Mouse (Mus musculus) erythroblast, adult 5-6 weeks (primary cell): Measurements from ENCODE around the gene Ccl26. TPM values are rescaled to one million over a fixed set of nuclear protein-coding genes. Genes with fewer than 3 reads are reported as not detected.

Source experiments
- ATAC-seq: replicated peaks from 2 replicates; pipeline ENCODE4 v1.8.0; 2016; ENCODE audit warnings: moderate number of reproducible peaks, mild to moderate bottlenecking, moderate TSS enrichment, inconsistent platforms; ENCODE audit not compliant: poor library complexity, low FRiP score, severe bottlenecking
- total RNA-seq, 2 experiments: library from RNA; stranded (forward) in 1 of 2; stranded (reverse) in 1 of 2; fragments of 150-400 nt in 1 of 2; fragments of 200-764, 138-1000 nt in 1 of 2; gene quantifications; 2 replicates each; pipeline versions ENCODE4 v1.2.3 to v1.2.4; 2015 to 2017; ENCODE audit warnings: low replicate concordance in 2 of 2

Gene Ccl26
- total RNA-seq, 2 experiments from 2014 or later: not detected

DNA sequence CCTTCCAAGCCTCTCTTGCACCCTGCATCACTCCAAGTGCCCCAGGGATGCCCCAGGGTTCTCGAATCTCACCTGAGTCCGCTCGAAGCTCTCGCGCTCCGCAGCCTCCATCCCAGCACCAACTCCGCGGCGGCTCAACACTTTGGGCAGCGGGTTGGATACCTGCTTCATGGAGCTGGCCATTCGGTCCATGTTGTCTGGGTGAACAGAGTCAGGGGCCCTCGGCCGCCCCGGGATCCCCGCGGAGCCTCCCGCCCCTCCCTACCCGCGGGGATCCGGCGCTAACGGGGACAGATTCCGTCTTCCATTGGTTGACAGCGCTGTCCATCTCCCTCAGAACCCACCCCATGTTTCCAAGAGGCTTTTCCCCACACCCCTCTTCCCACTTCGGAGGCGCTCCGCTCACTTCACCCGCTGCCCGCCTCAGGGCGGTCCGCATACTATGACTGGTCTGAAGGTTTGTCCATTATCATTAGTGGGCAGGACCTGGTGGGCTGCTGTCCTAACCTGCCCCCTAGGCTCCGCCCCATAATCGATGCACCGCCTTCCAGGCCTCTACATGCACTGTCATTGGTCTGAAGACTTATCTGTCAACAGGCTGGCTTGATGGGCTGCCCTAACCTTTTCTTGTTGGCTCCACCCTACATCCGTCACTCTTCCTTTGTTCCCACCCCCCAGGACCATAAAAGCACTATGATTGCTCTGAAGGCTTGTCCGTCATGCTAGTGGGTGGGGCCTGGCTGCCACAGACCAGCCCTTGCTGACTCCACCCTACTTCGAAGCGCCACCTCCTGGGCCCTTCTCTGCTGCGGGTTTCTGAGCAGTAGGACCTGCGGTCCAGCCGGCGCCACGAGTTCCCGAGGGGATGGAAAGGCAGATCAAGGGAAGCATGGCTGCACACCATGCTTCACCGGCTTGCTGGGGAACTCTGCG, 18.2 kb downstream of the Ccl26 start, which contains the start of gene Hip1:
Gene Hip1 (minus strand): TSS at position 256 of the 933 bp plus-strand sequence.
- peak; percentile 72 for ATAC-seq

DNA sequence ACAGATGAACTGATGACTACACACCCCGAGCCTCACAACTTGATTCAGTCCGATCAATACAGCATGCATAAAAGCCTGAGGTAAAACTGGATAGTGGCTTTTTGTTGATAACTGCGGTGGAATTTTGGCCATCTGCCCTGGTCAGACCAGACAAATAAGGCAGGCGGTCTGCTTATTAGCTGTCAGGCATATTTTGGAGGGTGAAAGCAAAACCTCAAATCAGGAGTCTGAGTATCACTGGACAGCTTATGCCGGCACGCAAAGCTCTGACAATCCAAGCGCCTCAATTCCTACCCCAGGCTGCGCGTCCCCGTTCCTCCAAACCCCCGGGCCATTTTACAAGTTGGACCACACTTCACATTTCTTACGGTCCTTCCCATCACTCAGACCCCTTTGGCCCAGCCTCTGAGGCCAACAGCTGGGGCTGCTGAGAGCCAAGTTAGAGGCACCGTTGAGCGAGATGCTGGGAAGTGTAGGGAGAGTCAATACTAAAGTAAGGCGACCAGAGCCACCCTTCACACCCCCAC, 19.3 kb downstream of the Ccl26 start:
- no peak for ATAC-seq

DNA sequence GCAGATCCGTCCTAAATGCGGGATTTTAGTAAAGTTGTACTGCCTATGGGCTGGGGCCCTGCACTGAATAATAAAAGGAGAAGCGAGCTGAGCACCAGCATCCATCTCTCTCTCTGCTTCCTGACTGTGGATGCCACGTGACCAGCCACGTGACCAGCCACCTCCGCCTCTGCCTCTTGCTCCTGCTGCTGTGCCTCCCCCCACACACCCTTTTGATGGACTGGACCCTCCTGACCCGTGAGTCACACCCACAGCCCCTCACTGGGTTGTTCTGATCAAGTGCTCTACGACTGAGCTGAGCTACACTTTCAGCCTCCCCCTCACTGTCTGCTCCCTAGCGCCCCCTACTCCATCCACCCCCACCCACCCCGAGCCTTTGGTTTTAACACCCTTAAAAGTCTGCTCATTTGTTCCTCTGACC, 25.6 kb downstream of the Ccl26 start:
- ATAC-seq: no peak

DNA sequence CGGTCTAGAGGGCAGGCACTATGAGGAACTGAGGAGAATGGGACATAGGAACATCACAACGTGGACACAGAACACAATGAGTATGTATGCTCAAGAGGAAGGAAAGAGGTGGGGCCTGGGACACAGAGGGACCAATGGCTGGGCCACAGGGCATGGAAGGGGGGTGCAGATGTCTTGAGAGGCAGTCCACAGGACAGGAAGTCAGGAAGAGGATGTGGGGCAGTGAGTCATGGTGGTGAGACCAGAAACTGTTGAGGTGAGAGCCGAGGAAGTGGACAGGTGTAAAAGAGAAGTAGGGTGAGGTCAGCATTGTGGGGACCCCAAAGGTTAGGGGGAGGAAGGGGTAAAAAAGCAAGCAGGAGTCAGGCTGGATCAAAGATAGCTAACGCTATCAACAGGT, 26.0 kb downstream of the Ccl26 start:
- no peak for ATAC-seq

DNA sequence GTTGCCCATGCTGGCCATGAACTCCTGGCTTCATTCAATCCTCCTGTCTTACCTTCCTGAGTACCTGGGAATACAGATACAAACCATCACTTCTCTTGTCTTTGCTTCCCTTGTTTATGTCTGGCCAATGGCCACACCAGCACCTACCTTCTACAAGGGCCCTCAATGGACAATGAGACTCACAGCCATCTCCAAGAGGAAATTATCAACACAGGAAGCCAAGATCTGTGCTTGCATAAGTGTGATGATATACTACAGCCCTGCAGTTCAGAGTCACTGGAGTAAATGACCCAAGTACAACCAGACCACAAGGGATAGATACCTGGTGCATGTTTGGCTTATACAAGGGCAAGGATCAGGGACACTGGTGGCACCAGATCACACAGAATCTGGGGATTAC, 27.5 kb downstream of the Ccl26 start:
- ATAC-seq: no peak

DNA sequence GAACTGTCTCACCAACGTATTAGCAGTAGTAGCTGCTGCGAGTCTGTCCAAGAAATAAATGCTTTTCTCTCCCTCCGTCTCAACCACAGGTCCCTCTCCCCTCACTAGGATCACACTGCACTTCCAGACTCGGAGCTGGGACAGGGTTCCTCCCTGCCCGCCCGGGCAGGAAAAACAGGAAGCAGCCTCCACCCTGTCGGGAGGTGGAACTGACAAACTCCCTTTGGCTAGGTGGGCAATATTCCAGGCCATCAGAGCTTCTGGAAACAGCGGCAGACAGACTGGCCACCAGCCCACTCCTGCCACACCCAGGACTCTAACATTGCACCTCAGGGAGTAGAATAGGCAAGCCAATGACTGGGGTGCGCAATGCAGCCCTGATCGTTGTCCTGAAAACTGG, 29.9 kb downstream of the Ccl26 start:
- no peak for ATAC-seq

DNA sequence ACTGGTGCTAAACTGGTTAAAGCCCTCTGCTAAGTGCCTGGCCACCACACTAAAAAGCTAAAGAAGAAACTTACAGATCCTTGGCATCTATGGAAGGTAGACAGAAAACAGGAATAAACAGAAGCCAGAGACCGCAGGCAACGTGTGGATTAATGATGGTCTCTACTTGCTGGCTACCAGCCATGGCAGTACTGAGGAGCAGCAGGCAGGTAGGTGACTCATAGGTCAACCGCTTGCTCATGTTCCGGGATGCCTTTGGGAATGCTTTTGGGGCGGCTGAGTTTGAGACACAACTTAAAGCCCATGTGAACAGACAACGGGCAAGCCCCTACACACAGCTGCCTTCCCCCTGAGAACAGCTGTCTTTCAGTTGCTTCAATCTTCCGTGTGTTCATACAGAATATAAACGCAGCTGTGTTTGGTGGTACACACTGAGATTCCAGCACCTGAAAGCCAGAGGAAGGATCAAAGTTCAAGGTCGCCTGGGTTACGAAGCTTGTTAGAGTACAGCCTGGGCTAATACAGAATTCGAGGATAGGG, 32.0 kb downstream of the Ccl26 start:
- ATAC-seq: no peak

DNA sequence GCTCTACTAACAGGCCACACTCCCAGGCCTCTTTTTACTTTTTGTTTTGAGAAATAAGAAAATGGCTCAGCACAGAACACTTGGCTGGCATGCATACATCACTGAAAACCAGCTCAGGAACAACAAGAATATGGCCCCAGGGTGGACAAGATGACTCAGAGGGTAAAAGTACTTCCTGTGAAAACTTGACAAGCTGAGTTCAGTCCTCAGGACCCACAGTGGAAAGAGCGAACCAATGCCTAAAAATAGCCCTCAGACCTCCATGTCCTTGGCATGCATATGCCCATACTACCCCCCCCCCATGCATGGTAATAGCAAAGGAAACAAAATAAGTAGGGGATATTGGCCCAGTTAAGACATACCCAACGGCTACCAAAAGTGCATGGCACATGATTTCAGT, 33.4 kb downstream of the Ccl26 start:
- ATAC-seq: no peak

DNA sequence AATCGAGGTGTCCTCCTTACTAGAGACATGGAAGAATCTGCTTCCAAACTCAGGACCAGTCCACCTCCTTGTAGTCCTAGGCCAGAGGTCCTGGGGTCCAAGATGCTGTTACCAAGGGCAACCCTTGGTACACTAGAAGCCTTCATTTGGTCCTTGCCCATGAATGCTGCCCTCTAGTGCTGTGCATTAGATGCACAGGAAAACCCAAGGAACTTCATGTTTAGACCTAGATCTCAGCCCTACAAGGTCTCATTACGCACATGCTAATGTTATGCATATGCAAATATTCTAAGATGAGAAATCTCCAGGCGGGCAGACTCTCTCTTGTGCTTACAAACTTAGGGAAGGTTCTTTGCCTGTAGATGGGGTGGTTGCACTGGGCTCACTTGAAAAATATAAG, 34.1 kb downstream of the Ccl26 start:
- no peak for ATAC-seq

DNA sequence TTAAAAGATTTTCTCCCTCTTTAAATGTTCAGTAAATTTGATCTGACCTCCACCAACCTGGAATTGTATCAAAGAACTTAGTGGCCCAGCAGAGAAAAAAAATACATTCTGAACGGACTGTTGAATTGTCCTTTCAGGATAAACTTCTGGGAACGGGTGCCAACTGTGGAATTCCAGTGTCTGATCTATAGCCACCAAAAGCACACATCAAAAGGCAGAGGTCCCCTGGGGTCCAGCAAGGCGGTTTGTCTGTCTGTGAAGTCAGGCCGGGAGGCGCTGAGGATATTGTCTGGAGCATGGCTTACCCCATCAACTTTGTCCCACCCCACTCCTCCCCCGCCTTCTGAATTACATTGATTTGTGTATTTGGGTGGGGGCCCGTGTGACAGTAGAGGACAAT, 35.4 kb downstream of the Ccl26 start:
- ATAC-seq: no peak

DNA sequence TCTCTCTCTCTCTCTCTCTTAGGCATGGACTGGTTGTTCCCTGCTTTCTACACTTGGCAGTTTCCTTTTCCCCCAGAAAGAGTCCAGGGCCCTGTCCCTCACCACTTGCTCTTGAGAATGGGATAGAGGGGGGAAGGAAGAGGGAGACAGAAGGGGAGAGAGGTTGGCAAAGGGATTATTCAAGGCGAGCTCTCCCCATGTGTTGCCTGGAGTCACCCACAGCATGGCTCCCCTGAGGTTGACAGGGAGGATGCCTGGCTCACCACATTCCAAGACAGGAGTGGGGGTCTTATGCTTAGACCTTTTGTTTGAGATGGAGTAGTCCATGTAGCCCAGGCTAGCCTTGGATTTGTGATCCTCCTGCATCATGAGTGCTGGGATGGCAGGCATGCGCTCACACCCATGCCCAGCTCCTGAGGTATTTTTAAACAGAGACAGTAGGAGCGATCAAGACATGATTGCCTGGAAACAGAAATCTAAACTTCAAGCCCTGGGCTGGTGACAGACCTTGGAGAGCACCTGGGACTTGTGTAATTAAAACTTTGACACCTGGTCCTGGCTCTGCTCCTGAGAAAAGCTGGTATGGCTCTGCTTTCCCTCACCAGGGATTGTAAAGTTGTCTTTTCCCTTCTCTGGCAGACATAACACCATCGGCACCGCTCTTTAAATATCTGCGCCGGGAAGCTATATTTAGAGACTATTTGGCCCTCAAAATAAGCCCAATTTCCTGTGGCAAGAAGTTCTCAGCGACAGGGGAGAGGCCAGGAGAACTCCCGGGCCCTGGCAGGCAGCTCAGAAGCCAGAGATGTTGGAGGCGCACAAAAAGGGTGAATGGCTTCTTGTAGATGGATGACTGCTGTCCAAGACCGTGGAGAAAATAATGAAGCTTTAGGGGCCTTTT, 38.5 kb downstream of the Ccl26 start:
- ATAC-seq: no peak

DNA sequence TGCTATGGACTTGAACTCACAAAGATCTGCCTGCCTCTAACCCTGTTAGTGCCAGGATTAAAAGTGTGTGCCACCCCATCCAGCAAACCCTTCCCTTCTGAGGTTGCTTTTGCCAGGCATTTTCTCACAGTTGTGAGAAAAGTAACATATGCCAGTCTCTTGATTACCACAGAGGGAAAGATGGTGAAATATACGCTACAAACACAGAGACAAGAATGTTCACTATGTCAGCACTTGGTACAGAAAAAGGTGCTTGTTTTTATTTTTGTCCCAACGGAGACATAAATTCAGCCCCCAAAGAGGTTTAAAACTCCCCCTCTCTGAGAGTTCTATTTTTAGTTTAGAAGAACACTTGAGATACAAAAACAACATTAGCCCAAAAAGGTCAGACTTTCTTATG, 39.3 kb downstream of the Ccl26 start:
- ATAC-seq: no peak

DNA sequence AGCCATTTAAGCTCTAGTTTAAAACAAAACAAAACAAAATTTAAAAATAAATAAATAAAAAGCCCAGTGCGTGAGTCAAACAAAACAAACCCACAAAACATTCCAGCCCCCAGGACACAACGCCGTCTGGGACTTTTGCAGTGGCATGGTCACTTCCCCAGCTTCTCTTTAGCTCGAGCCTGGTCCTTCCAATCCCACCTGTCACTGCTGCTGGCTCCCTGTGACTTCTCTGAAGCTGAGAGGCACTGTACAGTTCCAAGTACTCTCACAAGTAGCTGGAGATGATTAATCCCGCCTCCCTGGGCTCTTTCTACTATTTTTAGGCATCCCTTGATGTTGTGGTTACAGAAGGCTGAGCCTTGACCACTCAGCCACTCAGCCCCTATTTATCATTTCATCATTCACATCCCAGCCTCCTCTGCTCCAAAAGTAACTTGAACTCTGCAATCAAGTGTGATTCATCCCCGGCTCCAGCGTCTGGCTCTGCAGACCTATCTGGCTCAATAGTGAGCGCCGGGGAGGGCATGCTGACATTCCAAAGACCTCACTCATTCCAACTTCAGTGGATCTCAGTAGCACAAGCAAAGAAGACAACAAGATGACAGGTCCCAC, 41.2 kb downstream of the Ccl26 start:
- no peak for ATAC-seq

DNA sequence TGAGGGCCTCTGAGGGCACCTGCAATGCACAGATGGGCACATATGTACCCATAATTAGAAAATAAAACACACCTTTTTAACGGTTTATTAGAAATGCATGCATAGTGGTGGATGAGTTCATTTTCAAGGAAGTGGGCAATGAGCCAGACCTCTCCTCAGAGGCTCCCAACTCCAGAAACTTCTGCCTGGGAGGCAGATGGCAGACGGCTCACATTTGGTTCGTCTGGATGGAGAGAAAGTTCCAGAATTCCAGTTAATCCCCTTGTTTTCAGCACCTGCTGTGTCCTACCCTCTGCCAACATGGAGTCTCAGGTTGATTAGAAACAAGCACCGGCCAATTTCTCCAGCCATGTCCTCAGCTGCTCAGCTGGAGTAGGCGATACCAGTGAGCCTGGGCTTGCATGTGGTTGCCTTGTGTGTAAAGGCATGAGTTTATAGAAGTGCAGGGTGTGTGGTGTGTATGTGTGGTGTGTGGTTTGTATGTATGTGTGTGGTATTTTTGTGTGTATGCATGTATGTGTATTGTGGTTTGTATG, 46.0 kb downstream of the Ccl26 start:
- no peak for ATAC-seq

DNA sequence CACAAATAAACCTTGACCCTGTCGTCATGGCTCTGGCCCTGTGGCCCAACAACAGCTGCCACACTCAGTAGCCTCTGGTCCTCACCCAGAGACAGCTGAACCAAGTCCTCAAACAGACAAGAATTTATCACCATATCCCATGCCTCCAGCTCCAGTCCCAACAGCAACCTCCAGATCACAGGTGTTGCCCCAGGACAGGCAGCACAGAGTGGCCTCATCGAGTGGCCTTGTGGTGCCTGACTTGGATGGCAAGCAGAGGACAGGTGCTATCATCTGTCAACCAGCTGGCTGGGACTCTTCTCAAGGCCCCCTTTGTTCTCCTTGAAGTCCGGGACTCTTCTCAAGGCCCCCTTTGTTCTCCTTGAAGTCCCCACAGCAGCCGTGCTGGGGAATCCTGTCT, 50.2 kb downstream of the Ccl26 start:
- ATAC-seq: no peak

DNA sequence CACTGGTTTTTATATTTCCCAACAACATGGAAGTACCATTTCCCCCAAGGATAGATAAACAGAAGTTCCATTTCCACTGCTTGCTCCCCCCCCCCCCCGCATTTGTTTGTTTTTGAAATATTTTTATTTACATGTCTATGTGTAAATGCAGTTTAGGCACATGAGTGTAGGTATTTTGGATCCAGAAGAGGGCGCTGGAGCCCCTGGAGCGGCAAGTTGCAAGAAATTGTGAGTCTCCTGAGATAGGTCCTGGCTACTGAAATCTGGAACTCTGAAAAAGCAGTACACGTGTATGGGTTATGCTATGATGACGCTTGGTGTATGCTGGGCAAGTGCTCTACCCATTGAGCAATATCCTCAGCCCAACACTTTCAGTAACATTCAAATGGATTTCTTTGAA, 52.3 kb downstream of the Ccl26 start:
- no peak for ATAC-seq
